Mouse (Mus musculus) naive thymus-derived CD4-positive, alpha-beta T cell, adult 5 months (primary cell): Measurements from ENCODE around the gene Ckap2. TPM values are rescaled to one million over a fixed set of nuclear protein-coding genes. Genes with fewer than 3 reads are reported as not detected.

ENCODE experiments used
- polyA plus RNA-seq: library from polyadenylated mRNA; unstranded; fragments of 100-300 nt; shearing (Covaris generic); gene quantifications from one replicate; pipeline ENCODE4 v1.2.1, GENCODE M21; 2017

Ckap2 gene
- polyA plus RNA-seq = 0.92 TPM

DNA sequence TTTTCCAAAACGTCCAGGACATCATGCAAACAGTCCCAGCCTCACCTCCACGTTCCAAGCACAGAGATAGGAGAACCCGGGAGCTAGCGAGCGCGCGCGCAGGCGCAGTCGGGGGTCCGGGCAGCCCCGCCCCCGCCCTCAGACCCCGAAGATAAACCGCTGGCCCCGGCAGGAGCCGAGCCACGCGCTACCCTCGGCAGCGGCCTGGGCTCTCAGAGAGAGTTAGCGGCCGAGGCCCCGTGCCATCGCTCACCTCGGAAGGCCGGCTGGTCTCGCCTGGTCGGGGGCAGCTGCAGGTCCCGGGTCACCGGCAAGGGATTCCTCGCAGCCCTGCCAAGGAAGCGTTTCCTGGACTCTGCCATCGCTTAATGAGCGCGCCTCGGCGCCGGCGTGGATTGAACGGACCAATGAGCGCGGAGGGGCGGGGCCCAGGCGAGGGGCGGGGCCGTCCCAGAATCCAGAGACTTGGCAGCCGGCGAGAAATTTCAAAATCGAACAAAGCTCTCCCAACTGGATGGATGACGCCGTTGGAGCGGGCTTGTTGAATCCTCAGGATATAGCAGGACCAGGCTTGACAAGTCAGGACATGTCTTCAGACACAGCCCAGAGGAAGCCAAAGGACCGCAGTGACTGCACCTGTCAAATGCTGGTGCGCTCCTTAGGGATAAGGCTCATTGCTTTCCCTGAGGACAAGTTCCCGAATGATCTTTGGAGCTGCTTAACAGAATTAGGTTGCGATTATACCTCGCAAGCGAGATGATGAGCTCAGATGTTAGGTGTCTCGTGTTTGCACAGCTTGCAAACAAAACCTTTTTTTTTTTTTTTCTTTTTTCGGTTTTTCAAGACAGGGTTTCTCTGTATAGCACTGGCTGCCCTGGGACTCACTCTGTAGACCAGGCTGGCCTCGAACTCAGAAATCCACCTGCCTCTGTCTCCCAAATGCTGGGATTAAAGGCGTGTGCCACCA is at the start of gene Ckap2:
Gene Ckap2 (minus strand): TSS at position 389 of the 967 bp plus-strand sequence.

DNA sequence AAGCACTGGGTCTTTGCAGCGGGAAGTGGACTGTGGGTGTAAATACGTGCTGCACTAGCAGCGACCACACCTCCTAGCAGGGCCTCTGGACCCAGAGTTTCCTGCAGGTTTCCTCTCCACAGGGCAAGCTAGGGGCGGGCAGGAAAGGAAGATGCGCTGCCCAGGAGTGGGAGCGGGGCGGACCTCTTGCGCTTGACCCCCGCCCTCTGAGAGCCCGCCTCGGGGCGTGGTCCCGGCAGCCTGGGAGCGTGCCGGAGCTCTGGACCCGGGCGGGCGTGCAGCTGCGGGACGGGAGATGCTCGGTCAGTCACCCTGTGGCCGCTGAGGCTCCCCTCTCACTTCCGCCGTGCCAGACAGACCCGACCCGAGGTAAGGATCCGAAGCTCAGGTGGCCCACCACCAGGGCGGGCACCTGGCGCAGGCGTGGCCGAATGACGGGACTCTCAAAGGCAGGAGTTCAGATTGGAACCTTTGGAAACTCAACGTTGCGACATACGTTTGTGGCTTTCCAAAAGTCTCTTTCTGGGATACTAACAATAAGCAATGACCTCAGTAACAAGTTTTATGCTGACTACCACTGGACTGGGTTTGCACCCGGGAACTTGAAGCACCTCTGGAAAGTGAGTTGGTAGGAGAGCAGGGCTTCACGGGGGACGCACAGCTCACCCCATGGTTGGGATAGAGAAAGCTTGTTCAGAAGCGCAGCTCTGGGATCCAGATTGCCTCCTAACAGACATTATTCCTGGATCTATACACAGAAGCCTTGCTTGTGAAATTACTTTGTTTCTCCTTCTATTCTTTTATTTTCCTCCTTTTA is 41.6 kb upstream of the Ckap2 start, which contains the start of gene Thsd1:
Gene Thsd1 (plus strand): TSS at position 253 of the 817 bp plus-strand sequence.

DNA sequence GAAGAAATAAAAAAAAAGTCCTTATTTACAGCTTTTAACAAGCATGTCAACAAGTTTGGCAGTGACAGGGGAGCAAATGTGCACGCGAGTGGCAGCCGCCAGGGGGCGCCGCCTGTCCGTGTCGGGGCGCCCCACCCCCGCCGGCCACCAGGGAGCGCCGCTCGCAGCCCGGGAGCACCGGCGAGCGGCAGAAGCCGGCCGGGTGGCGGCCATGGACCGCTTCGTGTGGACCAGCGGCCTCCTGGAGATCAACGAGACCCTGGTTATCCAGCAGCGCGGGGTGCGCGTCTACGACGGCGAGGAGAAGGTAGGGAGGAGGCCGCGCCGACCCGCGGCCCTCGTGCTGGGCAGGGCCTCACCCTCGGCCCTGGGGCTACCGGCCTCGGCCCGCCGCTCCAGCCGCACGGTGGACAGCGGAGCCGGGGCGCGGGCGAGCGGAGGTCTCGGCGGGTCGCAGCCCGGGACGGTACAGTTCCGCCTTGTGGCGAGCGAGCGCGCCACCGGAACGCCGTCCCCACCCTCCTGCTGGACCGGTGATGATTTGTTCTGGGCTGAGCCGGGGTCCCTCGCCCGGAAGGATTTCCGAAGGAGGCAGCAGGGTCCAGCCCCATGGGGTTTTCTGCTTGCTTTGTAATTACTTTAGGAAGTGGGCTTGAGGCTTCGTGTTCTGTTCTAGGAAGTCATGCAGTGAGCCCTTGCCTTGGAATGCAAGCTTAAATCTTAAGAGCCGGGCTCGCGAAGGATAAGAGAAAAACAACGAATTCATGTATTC is 7.2 kb upstream of the Ckap2 start, which contains the start of gene Vps36:
Gene Vps36 (plus strand): TSS at position 150 of the 772 bp plus-strand sequence.

DNA sequence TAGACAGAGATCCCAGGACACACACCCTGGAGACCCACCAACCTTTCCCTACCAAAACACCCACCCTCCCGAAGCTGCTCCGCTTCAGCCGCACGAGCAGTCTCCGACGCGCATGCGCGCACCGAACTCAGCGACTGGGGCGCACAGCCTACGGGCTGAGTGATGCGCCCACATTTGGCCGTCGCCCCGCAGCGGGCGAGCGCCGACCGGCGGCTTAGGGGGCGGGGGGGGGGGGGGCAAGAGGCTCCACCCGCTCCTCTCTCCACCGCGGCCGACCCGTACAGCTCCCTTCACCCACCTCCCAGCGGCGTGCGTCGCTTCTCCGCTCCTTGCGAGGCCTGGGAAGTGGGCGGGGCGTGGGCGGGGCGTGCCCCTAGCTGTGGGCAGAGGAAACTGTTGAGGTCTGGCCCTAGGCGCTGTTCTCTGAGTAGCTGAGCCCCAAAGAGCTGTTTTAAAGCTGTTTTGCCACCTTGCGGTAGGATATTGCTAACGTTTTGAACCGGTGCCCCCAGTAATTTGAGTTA is 19.5 kb downstream of the Ckap2 start, which contains the start of gene Nek3:
Gene Nek3 (minus strand): TSS at position 356 of the 524 bp plus-strand sequence.

DNA sequence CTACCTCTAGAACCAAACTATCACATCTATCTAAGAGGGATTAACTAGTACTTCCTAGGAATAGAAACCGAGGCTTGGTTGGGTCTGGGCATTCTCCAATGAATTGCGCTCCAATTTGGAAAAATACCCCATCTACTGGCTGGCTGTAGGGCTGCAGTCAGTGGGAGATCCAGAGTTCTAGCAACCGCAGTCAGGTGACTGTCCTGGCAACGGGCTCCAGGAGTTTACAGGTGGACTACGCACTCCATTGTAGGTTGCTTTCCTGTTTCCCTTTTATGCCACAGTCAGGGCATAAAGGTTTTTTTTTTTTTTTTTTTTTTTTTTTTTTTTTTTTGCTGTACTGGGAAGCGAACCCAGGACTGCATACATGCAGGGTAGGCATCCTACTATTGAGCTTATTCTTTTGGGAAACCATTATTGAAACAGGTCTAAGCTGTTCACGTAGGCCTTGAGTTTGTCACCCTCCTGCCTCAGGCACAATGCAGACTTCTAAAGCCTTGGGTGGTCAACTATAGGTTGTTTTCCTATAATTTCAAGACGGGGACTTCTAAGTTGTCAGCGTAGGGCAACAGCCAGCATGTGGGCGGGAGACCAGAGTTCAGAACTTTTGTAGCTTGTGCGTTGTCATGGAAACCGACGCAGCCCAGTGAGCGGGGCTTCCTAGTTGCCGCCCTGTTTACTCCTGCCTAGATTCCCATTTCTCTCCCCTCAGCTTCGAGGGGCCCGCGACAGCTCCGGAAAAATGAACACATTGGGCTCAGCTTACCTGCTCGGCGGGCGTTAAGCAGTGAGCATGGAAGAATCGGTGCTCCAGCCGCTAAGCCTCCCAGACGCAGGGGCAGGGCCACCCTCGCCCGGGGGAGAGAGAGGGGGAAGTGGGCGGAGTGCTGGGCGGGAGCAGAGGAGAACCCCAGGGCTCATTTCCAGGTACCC is 61.1 kb downstream of the Ckap2 start, which contains the start of gene Nek5:
Gene Nek5 (minus strand): TSS at position 834 of the 933 bp plus-strand sequence.

Other genes with a start within 250 kb of the Ckap2 start
- not detected for gene Defb35, start 247.5 kb downstream of the Ckap2 start, polyA plus RNA-seq
- not detected for gene Defb13, start 239.1 kb downstream of the Ckap2 start, polyA plus RNA-seq
- gene Fam90a1a, start 227.1 kb downstream of the Ckap2 start, polyA plus RNA-seq = not detected
- not detected for gene Ccdc70, start 216.0 kb downstream of the Ckap2 start, polyA plus RNA-seq
- gene Atp7b, start 125.5 kb downstream of the Ckap2 start, polyA plus RNA-seq = 0.12 TPM
- gene Alg11, start 125.1 kb downstream of the Ckap2 start, polyA plus RNA-seq = 8.2 TPM
- not detected for gene Nek5, start 60.8 kb downstream of the Ckap2 start, polyA plus RNA-seq
- gene Nek3, start 19.4 kb downstream of the Ckap2 start, polyA plus RNA-seq = 5.5 TPM
- gene Vps36, start 7.0 kb upstream of the Ckap2 start, polyA plus RNA-seq = 38.8 TPM
- 0.57 TPM for gene Thsd1, start 41.5 kb upstream of the Ckap2 start, polyA plus RNA-seq
- gene Tpte, start 97.6 kb upstream of the Ckap2 start, polyA plus RNA-seq = not detected
- 7.7 TPM for gene Slc25a15, start 212.8 kb upstream of the Ckap2 start, polyA plus RNA-seq
- 17.4 TPM for gene Mrps31, start 225.5 kb upstream of the Ckap2 start, polyA plus RNA-seq